Mouse (Mus musculus) cerebellum, adult (tissue): Measurements from ENCODE around the gene Med23.

ENCODE experiments used
- ATAC-seq: cut with Nextera tagmentation; 2 replicates; pipeline ENCODE4 v1.9.2; 2017; ENCODE audit warnings: mild to moderate bottlenecking, moderate library complexity, mixed read lengths; ENCODE audit not compliant: insufficient number of reproducible peaks, low FRiP score, low TSS enrichment

Med23 gene

GRCm38 (mm10) chr10:24869760-24870290, at the start of gene Med23:
Gene Med23 (plus strand): TSS chr10:24869986.
- peak; percentile 99 for ATAC-seq

GRCm38 (mm10) chr10:24821990-24822676, 47.7 kb upstream of the Med23 start:
- ATAC-seq, result no peak

GRCm38 (mm10) chr10:24822842-24823241, 46.9 kb upstream of the Med23 start:
- ATAC-seq, result no peak

GRCm38 (mm10) chr10:24823265-24823664, 46.5 kb upstream of the Med23 start:
- no peak for ATAC-seq

GRCm38 (mm10) chr10:24823697-24824535, 45.9 kb upstream of the Med23 start:
- ATAC-seq, result no peak

GRCm38 (mm10) chr10:24824621-24825020, 45.2 kb upstream of the Med23 start:
- ATAC-seq, result no peak

- ATAC-seq, result no peak
Observed at GRCm38 (mm10) chr10:24825456-24826081, 44.2 kb upstream of the Med23 start.

- no peak for ATAC-seq
Observed at GRCm38 (mm10) chr10:24826130-24826529, 43.7 kb upstream of the Med23 start.

GRCm38 (mm10) chr10:24828136-24828535, 41.6 kb upstream of the Med23 start:
- no peak for ATAC-seq

GRCm38 (mm10) chr10:24830448-24830847, 39.3 kb upstream of the Med23 start:
- no peak for ATAC-seq

GRCm38 (mm10) chr10:24831377-24832095, 38.2 kb upstream of the Med23 start:
- no peak for ATAC-seq

- ATAC-seq, result no peak
Observed at GRCm38 (mm10) chr10:24832306-24832705, 37.5 kb upstream of the Med23 start.

GRCm38 (mm10) chr10:24834634-24835371, 35.0 kb upstream of the Med23 start:
- no peak for ATAC-seq

GRCm38 (mm10) chr10:24835702-24836342, 34.0 kb upstream of the Med23 start:
- ATAC-seq, result no peak

GRCm38 (mm10) chr10:24836366-24837038, 33.3 kb upstream of the Med23 start:
- ATAC-seq, result no peak

GRCm38 (mm10) chr10:24840795-24841194, 29.0 kb upstream of the Med23 start:
- ATAC-seq, result no peak

- no peak for ATAC-seq
Observed at GRCm38 (mm10) chr10:24841998-24842397, 27.8 kb upstream of the Med23 start.

- no peak for ATAC-seq
Observed at GRCm38 (mm10) chr10:24842676-24843075, 27.1 kb upstream of the Med23 start, which contains the start of gene Enpp3. Gene Enpp3 (minus strand): TSS chr10:24842823.

- no peak for ATAC-seq
Observed at GRCm38 (mm10) chr10:24863146-24863545, 6.6 kb upstream of the Med23 start.
